Mouse (Mus musculus) brain, embryonic 14.5 days (tissue): ENCODE measurements at regions not wholly inside any gene's neighbourhood (a gene's known extent, or its start where the extent isn't known, plus 50 kb on each side); places are given as distances from the start of the nearest gene placed in this dataset.

ENCODE experiments used
- CTCF ChIP-seq: fragments of 200-500 bp; IDR thresholded peaks from 2 replicates; pipeline ENCODE4 v1.5.1; 2012; ENCODE audit warnings: inconsistent platforms, mild to moderate bottlenecking, moderate library complexity, borderline replicate concordance; ENCODE audit not compliant: insufficient read depth, insufficient read length; ENCODE audit errors: extremely low read depth
- POLR2A ChIP-seq: fragments of 200-500 bp; IDR thresholded peaks from 2 replicates; pipeline ENCODE4 v1.6.1; 2012; ENCODE audit warnings: mild to moderate bottlenecking, inconsistent platforms, borderline replicate concordance; ENCODE audit not compliant: poor library complexity, insufficient read depth, insufficient read length, severe bottlenecking; ENCODE audit errors: extremely low read depth

DNA sequence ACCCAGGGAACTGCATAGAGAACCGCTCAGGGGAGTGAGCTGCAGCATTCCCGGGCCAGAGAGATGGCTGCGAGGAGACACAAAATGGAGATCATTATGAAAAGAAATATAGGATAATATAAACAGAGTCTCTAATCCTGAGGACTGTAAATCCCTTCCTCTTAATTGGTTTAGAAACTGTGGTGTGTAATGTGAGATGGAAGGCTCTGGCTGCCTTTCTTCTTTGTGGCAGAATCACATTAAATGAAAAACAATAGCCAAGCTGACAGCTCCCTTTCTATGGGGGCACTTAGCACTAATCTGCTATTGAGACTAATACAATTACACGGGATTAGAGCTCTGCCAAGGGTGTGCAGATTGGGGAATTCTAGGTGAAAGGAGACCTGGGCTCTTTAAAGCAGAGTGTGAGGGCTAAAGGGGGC lies 288.0 kb downstream of the Icos start:
- no peak for TF ChIP-seq CTCF
- no peak for TF ChIP-seq POLR2A
